In genomic region chr4:108025269-108025668, GRCm38 (mm10) we compare ENCODE assay signal across 10 mouse cellular contexts. TPM values are rescaled to one million over a fixed set of nuclear protein-coding genes. Genes with fewer than 3 reads are reported as not detected.
A peak's percentile ranks its signal among the peaks of the same experiment; 100 is the strongest.
DNase-seq lines count a peak whose midpoint lies in the region; ATAC-seq and TF ChIP-seq lines count a peak whose summit lies in the region.
"Had no signal": no experiment of that assay in that cellular context is flagged by ENCODE, and none has a peak within 500 bp of the region (broad histone marks: within the 10 kb centered on the region; RNA-seq: fewer than 3 reads in every experiment).

No protein-coding gene starts in this region.

- no peaks in the 10 kb centered on the region for H3K36me3 ChIP-seq in intestine, embryonic 15.5 days
- H3K36me3 ChIP-seq in liver, embryonic 12.5 days: no peaks in the 10 kb centered on the region
- H3K36me3 ChIP-seq in stomach, postnatal 0 days (ENCODE audit: control insufficient read depth, insufficient read depth, low read length): no peaks in the 10 kb centered on the region

- H3K27me3 ChIP-seq in intestine, embryonic 15.5 days (replicated peaks): peaks cover 6% of the 10 kb centered on the region; the same call in 1 of the 2 replicates
- H3K27me3 ChIP-seq in liver, embryonic 12.5 days (replicated peaks): peaks cover 49% of the 10 kb centered on the region
- no peaks in the 10 kb centered on the region for H3K27me3 ChIP-seq in stomach, postnatal 0 days (ENCODE audit: control insufficient read depth, insufficient read depth, low read length)

- H3K9ac ChIP-seq in intestine, embryonic 15.5 days: no peak overlapping the region
- peak overlapping the region; percentile 29 for H3K9ac ChIP-seq in liver, embryonic 12.5 days
- no peak overlapping the region for H3K9ac ChIP-seq in stomach, postnatal 0 days (ENCODE audit: low read length)
- H3K9ac ChIP-seq: embryonic facial prominence, embryonic 15.5 days had no signal

- H3K9me3 ChIP-seq in intestine, embryonic 15.5 days: no peaks in the 10 kb centered on the region
- H3K9me3 ChIP-seq in liver, embryonic 12.5 days (replicated peaks): no peaks in the 10 kb centered on the region
- H3K9me3 ChIP-seq in stomach, postnatal 0 days (ENCODE audit: control insufficient read depth, low read length): no peaks in the 10 kb centered on the region
- H3K9me3 ChIP-seq: embryonic facial prominence, embryonic 15.5 days had no signal

- DNase-seq in retina, postnatal 1 day: peak; percentile 36
- no peak for DNase-seq in retina, embryonic 14.5 days (ENCODE audit: low spot score)
- peak; percentile 82 for DNase-seq in stomach, postnatal 0 days (ENCODE audit: low spot score)
- DNase-seq in layer of hippocampus, adult 18-20 months (ENCODE audit: low spot score in 2 of 2): no peak
- DNase-seq in spleen, postnatal 36 days (ENCODE audit: low spot score in 2 of 2): no peak
- DNase-seq: spleen, adult 18-20 months had no signal

- no peak overlapping the region for H3K4me3 ChIP-seq in intestine, embryonic 15.5 days (replicated peaks)
- H3K4me3 ChIP-seq in liver, embryonic 12.5 days: peak overlapping the region; percentile 45
- H3K4me3 ChIP-seq in stomach, postnatal 0 days (ENCODE audit: low read depth, low read length): no peak overlapping the region
- H3K4me3 ChIP-seq: embryonic facial prominence, embryonic 15.5 days had no signal

- H3K27ac ChIP-seq in intestine, embryonic 15.5 days: 0 out of 2 replicates have a peak overlapping the region, but pooled peaks have one; percentile 36
- peak overlapping the region; percentile 72 for H3K27ac ChIP-seq in liver, embryonic 12.5 days
- no peak overlapping the region for H3K27ac ChIP-seq in stomach, postnatal 0 days (replicated peaks)
- H3K27ac ChIP-seq: embryonic facial prominence, embryonic 15.5 days had no signal

- no peak for TF ChIP-seq EP300 in stomach, postnatal 0 days (optimal IDR thresholded peaks at IDR 0.05)

- TF ChIP-seq CTCF in stomach, postnatal 0 days (IDR thresholded peaks at IDR 0.05; ENCODE audit: low read depth): no peak

- ATAC-seq in intestine, embryonic 15.5 days: peak; percentile 92
- ATAC-seq in liver, embryonic 12.5 days: peak; percentile 70
- ATAC-seq in stomach, postnatal 0 days (ENCODE audit: low FRiP score, low TSS enrichment): peak; percentile 73
- ATAC-seq in granulocyte monocyte progenitor cell, adult 5-6 weeks (replicated peaks; ENCODE audit: poor library complexity, severe bottlenecking): no peak

- peaks cover 11% of the 10 kb centered on the region; the same call in 1 of the 2 replicates for H3K4me1 ChIP-seq in intestine, embryonic 15.5 days (replicated peaks)
- peaks cover 43% of the 10 kb centered on the region for H3K4me1 ChIP-seq in liver, embryonic 12.5 days
- no peaks in the 10 kb centered on the region for H3K4me1 ChIP-seq in stomach, postnatal 0 days (replicated peaks; ENCODE audit: control insufficient read depth, insufficient read depth)

- WGBS in intestine, embryonic 15.5 days: 14% methylated on average over 10 of the region's 10 CpGs
- WGBS in liver, embryonic 12.5 days (ENCODE audit: insufficient replicate concordance): 3% methylated on average over 10 of the region's 10 CpGs
- WGBS in stomach, postnatal 0 days: 13% methylated on average over 10 of the region's 10 CpGs

- peak overlapping the region; percentile 41 for H3K4me2 ChIP-seq in intestine, embryonic 15.5 days (replicated peaks)
- peak overlapping the region; percentile 62 for H3K4me2 ChIP-seq in liver, embryonic 12.5 days
- H3K4me2 ChIP-seq in stomach, postnatal 0 days (replicated peaks; ENCODE audit: low read depth): no peak overlapping the region
- H3K4me2 ChIP-seq: embryonic facial prominence, embryonic 15.5 days had no signal

RNA-seq across cellular contexts. Expression of gene Slc1a7, which starts 57.1 kb away (rescaled TPM):
- polyA plus RNA-seq in intestine, embryonic 15.5 days (2015; fragmentation: Nextera tagmentation; extraction: Ambion mirVana): 0.11 and 0.15 TPM in 2 replicates
- not detected in 2 replicates for polyA plus RNA-seq in liver, embryonic 12.5 days (2016; fragmentation: Nextera tagmentation; extraction: Ambion mirVana)
- 0.07 and 0.10 TPM in 2 replicates for polyA plus RNA-seq in stomach, postnatal 0 days (2015; fragmentation: Nextera tagmentation; extraction: Ambion mirVana)
- not detected in 2 replicates for total RNA-seq in granulocyte monocyte progenitor cell, adult 5-6 weeks (2014; fragmentation: Nextera tagmentation)
- not detected in 2 replicates for total RNA-seq in granulocyte monocyte progenitor cell, adult 5-6 weeks (2017)
- total RNA-seq in layer of hippocampus, adult 18-20 months (2021): not detected

Comparison
In these comparisons a context has a peak if more than half of its experiments do, and no peak if none do; other contexts are left out.
1. DNase-seq: peak in retina, postnatal 1 day (single experiment) and stomach, postnatal 0 days (single experiment); none in retina, embryonic 14.5 days (single experiment), layer of hippocampus, adult 18-20 months (0 of 2) and spleen, postnatal 36 days (0 of 2).